Mouse (Mus musculus): ENCODE results near the gene Adcy1. TPM values are rescaled to one million over a fixed set of nuclear protein-coding genes. Genes with fewer than 3 reads are reported as not detected.
A peak's percentile ranks its signal among the peaks of the same experiment; 100 is the strongest.

Adcy1 gene
- total and polyA plus RNA-seq, 2 experiments from 2014 or later: 12.6 to 142 TPM

DNA sequence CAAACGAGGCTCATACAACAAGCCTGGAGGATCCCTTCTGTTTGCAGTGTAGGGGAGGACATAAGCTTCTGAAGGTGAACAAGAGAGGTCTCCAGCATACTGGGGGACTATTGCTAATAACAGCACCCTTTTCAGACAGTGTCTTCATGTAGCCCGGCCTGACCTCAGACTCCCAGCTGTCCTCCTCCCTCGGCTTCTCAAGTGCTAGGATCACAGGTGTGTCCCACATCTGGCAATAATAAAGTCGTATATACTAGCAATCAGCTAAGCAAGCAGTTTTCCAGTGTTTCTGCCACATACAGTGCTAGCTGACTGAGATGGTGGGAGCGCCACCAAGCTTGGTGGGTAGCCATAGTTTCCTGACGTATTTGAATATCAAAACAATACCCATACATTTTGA is 22.5 kb upstream of the Adcy1 start:
- 81% methylated on average over 6 of the region's 6 CpGs for WGBS
- TF ChIP-seq CTCF (IDR thresholded peaks at IDR 0.05): no peak
- Histone ChIP-seq H3K27me3 (ENCODE audit: insufficient read depth, low read length) (no peaks in the 10 kb centered on the region), H3K9ac (replicated peaks; ENCODE audit: low read length, poor library complexity, severe bottlenecking) (no peak overlapping the region), H3K27ac (ENCODE audit: low read depth, low read length) (no peak overlapping the region), H3K9me3 (ENCODE audit: low read length) (no peaks in the 10 kb centered on the region), H3K36me3 (ENCODE audit: insufficient read depth, low read length) (no peaks in the 10 kb centered on the region), H3K4me3 (ENCODE audit: low read depth, low read length) (no peak overlapping the region), H3K4me1 (ENCODE audit: insufficient read depth, low read length) (no peaks in the 10 kb centered on the region), H3K4me2 (ENCODE audit: low read depth, low read length, poor library complexity, severe bottlenecking) (no peak overlapping the region)
- DNase-seq (ENCODE audit: low spot score) (no peak), ATAC-seq (ENCODE audit: low FRiP score) (no peak)

DNA sequence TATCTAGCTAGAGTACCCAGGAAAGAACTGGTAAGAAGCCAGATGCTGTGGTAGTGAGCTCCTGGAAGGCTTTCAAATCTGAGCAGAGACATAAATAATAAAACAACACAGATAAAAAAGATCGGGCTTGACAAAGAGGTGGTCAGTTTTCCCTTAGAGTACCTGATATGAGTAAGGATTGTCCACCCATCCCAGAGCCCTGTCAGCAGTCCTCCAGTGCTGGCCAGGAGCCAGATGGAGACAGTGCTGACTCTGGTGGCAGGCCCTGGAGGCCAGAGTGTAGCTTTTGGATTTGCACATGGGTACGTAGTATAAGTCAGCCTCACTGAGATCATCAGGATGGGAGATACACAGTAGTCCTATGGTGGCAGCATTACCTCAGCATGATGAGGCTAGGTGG is 16.1 kb upstream of the Adcy1 start:
- H3K4me3 ChIP-seq (ENCODE audit: low read depth, low read length): no peak overlapping the region
- no peak for TF ChIP-seq CTCF (IDR thresholded peaks at IDR 0.05)
- no peaks in the 10 kb centered on the region for H3K36me3 ChIP-seq (ENCODE audit: insufficient read depth, low read length)
- H3K4me2 ChIP-seq (ENCODE audit: low read depth, low read length, poor library complexity, severe bottlenecking): no peak overlapping the region
- no peaks in the 10 kb centered on the region for H3K9me3 ChIP-seq (ENCODE audit: low read length)
- no peak overlapping the region for H3K27ac ChIP-seq (ENCODE audit: low read depth, low read length)
- ATAC-seq (ENCODE audit: low FRiP score) (no peak), DNase-seq (ENCODE audit: low spot score) (no peak)
- 95% methylated on average over 2 of the region's 2 CpGs for WGBS
- H3K4me1 ChIP-seq (ENCODE audit: insufficient read depth, low read length): no peaks in the 10 kb centered on the region
- no peaks in the 10 kb centered on the region for H3K27me3 ChIP-seq (ENCODE audit: insufficient read depth, low read length)
- no peak overlapping the region for H3K9ac ChIP-seq (replicated peaks; ENCODE audit: low read length, poor library complexity, severe bottlenecking)

DNA sequence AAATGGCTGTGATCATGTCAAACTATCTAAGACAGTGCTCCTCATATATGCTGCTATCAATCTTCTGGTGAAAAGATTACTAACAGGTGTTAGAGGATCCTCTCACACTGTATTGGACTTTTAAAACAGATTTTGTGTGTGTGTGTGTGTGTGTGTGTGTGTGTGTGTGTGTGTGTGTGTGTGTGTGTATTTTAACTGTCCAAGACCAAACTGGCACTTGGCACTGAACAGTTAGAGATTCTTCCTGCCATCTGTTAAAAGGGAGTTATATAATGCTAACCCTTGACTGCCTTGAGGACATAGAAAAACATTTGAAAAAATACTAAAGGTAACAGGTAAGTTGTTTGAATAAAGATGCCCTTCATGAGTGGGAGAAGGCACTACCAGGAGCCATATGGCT is 15.7 kb upstream of the Adcy1 start:
- Histone ChIP-seq H3K9ac (replicated peaks; ENCODE audit: low read length, poor library complexity, severe bottlenecking) (no peak overlapping the region), H3K4me3 (ENCODE audit: low read depth, low read length) (no peak overlapping the region), H3K27ac (ENCODE audit: low read depth, low read length) (no peak overlapping the region), H3K4me1 (ENCODE audit: insufficient read depth, low read length) (no peaks in the 10 kb centered on the region), H3K27me3 (ENCODE audit: insufficient read depth, low read length) (no peaks in the 10 kb centered on the region), H3K36me3 (ENCODE audit: insufficient read depth, low read length) (no peaks in the 10 kb centered on the region), H3K9me3 (ENCODE audit: low read length) (no peaks in the 10 kb centered on the region), H3K4me2 (ENCODE audit: low read depth, low read length, poor library complexity, severe bottlenecking) (no peak overlapping the region)
- DNase-seq (ENCODE audit: low spot score): no peak
- no peak for ATAC-seq (ENCODE audit: low FRiP score)
- no peak for TF ChIP-seq CTCF (IDR thresholded peaks at IDR 0.05)

DNA sequence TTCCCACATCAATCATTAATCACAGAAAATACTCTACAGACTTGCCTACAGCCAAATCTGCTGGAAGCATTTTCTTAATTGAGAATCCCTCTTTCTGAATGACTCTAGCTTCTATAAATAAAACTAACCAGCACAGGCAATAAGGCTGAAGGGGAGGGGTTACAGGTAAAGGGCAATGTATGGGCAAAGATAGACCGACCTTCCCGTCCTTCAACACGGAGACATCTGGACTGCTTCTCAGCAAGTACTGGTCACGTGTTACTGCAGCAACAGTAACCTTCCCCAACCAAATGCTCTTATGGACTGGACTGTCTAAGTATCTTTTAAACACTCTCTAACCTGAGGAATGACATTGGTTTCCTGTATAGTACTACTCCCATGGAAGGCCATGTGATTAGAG is 9.6 kb upstream of the Adcy1 start:
- Histone ChIP-seq H3K36me3 (ENCODE audit: insufficient read depth, low read length) (no peaks in the 10 kb centered on the region), H3K27ac (ENCODE audit: low read depth, low read length) (no peak overlapping the region), H3K4me2 (ENCODE audit: low read depth, low read length, poor library complexity, severe bottlenecking) (no peak overlapping the region), H3K27me3 (ENCODE audit: insufficient read depth, low read length) (no peaks in the 10 kb centered on the region), H3K4me1 (ENCODE audit: insufficient read depth, low read length) (peaks cover 18% of the 10 kb centered on the region), H3K9me3 (ENCODE audit: low read length) (no peaks in the 10 kb centered on the region), H3K4me3 (ENCODE audit: low read depth, low read length) (no peak overlapping the region), H3K9ac (replicated peaks; ENCODE audit: low read length, poor library complexity, severe bottlenecking) (no peak overlapping the region)
- no peak for DNase-seq (ENCODE audit: low spot score)
- 96% methylated on average over 4 of the region's 4 CpGs for WGBS
- ATAC-seq (ENCODE audit: low FRiP score): no peak
- no peak for TF ChIP-seq CTCF (IDR thresholded peaks at IDR 0.05)

DNA sequence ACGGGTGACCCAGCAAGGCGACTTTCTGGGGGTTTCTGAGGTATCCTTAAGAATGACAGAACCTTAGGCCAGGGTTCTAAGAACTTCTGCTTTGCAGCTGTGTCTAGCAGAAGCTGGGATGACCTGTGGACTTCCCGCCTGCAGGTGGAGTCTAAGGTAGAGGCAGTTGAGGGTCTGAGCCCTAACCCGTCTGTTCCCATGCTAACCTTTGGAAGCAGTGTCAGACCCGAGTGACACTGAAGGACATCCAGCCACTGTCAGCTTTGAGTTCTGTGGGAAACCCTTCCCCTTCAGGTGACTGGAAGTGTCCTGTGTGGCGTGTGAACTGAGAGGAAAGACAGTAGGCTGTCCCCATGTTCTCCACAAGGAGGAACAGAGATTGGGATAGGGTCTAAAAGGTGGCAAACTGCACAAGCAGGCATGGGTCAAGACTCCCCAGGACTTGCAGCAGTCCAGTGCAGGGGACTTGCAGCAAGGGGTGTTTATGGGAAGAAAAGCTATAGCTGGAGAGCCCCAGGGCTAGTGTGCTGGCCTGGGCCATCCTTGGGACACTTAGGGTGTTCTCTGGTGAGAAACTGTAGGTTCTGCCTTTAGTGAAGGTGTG is 8.5 kb upstream of the Adcy1 start:
- Histone ChIP-seq H3K9ac (replicated peaks; ENCODE audit: low read length, poor library complexity, severe bottlenecking) (no peak overlapping the region), H3K9me3 (ENCODE audit: low read length) (no peaks in the 10 kb centered on the region), H3K4me2 (ENCODE audit: low read depth, low read length, poor library complexity, severe bottlenecking) (no peak overlapping the region), H3K4me1 (ENCODE audit: insufficient read depth, low read length) (peaks cover 18% of the 10 kb centered on the region), H3K4me3 (ENCODE audit: low read depth, low read length) (no peak overlapping the region), H3K27ac (ENCODE audit: low read depth, low read length) (no peak overlapping the region), H3K36me3 (ENCODE audit: insufficient read depth, low read length) (no peaks in the 10 kb centered on the region), H3K27me3 (ENCODE audit: insufficient read depth, low read length) (no peaks in the 10 kb centered on the region)
- DNase-seq (ENCODE audit: low spot score) (no peak), ATAC-seq (ENCODE audit: low FRiP score) (no peak)
- no peak for TF ChIP-seq CTCF (IDR thresholded peaks at IDR 0.05)
- WGBS: 81% methylated on average over 6 of the region's 6 CpGs

DNA sequence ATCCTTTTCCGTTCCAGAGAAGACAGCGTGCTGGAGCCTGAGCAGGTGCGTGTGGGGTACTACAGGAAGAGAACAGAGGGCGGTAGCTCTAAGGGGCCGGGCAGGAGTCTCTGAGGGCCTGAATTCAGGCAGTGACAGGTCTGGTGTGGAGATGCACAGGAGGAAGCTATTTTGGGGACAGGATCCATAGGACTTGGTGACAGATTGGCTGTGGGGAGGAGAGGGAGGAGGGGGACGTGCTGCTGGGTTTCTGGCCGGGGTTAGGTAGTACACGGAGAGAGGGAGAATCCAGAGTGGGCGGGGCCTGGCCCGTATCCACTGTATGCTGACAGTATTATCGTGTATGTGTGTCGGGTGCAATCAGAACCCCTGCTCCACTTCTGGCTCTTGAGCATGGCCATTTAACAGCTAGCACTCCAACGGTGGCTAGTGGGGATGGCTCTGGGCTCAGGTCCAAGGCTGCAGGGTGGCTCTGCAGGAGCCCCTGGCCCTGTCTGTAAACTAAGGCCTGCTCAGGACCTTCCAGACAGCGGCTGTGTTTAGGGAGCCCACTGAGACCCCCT is 7.8 kb upstream of the Adcy1 start:
- TF ChIP-seq CTCF (IDR thresholded peaks at IDR 0.05): no peak
- Histone ChIP-seq H3K9ac (replicated peaks; ENCODE audit: low read length, poor library complexity, severe bottlenecking) (no peak overlapping the region), H3K36me3 (ENCODE audit: insufficient read depth, low read length) (no peaks in the 10 kb centered on the region), H3K4me3 (ENCODE audit: low read depth, low read length) (no peak overlapping the region), H3K27me3 (ENCODE audit: insufficient read depth, low read length) (no peaks in the 10 kb centered on the region), H3K27ac (ENCODE audit: low read depth, low read length) (peak overlapping the region; percentile 13), H3K4me2 (ENCODE audit: low read depth, low read length, poor library complexity, severe bottlenecking) (peak overlapping the region; percentile 4), H3K9me3 (ENCODE audit: low read length) (no peaks in the 10 kb centered on the region), H3K4me1 (ENCODE audit: insufficient read depth, low read length) (peaks cover 18% of the 10 kb centered on the region)
- ATAC-seq (ENCODE audit: low FRiP score) (peak; percentile 78), DNase-seq (ENCODE audit: low spot score) (peak; percentile 75)
- 16% methylated on average over 14 of the region's 14 CpGs for WGBS
